17 mouse cellular contexts compared by ENCODE assay signal in genomic region chr16:55520077-55520476, GRCm38 (mm10).
"Had no signal": no experiment of that assay in that cellular context is flagged by ENCODE, and none has a peak within 500 bp of the region (broad histone marks: within the 10 kb centered on the region; RNA-seq: fewer than 3 reads in every experiment).

No protein-coding gene starts in this region.

- H3K4me3 ChIP-seq: kidney, embryonic 15.5 days; layer of hippocampus, adult 2 months; limb, embryonic 12.5 days; limb, embryonic 15.5 days; midbrain, embryonic 12.5 days; midbrain, embryonic 15.5 days; myocyte had no signal

- H3K27me3 ChIP-seq: kidney, embryonic 15.5 days; limb, embryonic 12.5 days; limb, embryonic 15.5 days; midbrain, embryonic 12.5 days; midbrain, embryonic 15.5 days had no signal

- ATAC-seq: midbrain, embryonic 15.5 days had no signal

- H3K9ac ChIP-seq: kidney, embryonic 15.5 days; limb, embryonic 12.5 days; limb, embryonic 15.5 days; liver, embryonic 14.5 days; liver, postnatal 0 days; lung, embryonic 14.5 days; midbrain, embryonic 12.5 days; midbrain, embryonic 15.5 days had no signal

- H3K4me1 ChIP-seq: limb, embryonic 12.5 days; limb, embryonic 15.5 days; midbrain, embryonic 15.5 days had no signal

- H3K4me2 ChIP-seq: kidney, embryonic 15.5 days; limb, embryonic 12.5 days; limb, embryonic 15.5 days; liver, embryonic 11.5 days; lung, embryonic 14.5 days; midbrain, embryonic 12.5 days; midbrain, embryonic 15.5 days had no signal

- H3K27ac ChIP-seq: kidney, embryonic 15.5 days; layer of hippocampus, adult 2 months; limb, embryonic 12.5 days; limb, embryonic 15.5 days; liver, embryonic 14.5 days; macrophage; midbrain, embryonic 12.5 days; midbrain, embryonic 15.5 days had no signal

- H3K36me3 ChIP-seq: kidney, embryonic 15.5 days; limb, embryonic 12.5 days; limb, embryonic 15.5 days; midbrain, embryonic 12.5 days; midbrain, embryonic 15.5 days had no signal

- DNase-seq: kidney, postnatal 4 days; layer of hippocampus, adult 9-11 months; left cerebral cortex, postnatal 4 days; liver, postnatal 0 days; thymus, adult 18-20 months; thymus, postnatal 36 days had no signal

- H3K9me3 ChIP-seq: kidney, embryonic 15.5 days; limb, embryonic 12.5 days; limb, embryonic 15.5 days; midbrain, embryonic 12.5 days; midbrain, embryonic 15.5 days had no signal
